Mouse (Mus musculus) megakaryocyte, adult 5-6 weeks (primary cell): ENCODE measurements around the gene Ankrd13a. TPM values are rescaled to one million over a fixed set of nuclear protein-coding genes. Genes with fewer than 3 reads are reported as not detected.

Experiments used
- ATAC-seq: 2 replicates; pipeline ENCODE4 v1.8.0; 2016; ENCODE audit warnings: mild to moderate bottlenecking, inconsistent platforms; ENCODE audit not compliant: poor library complexity, severe bottlenecking
- total RNA-seq, 2 experiments: library from RNA; stranded (forward) in 1 of 2; stranded (reverse) in 1 of 2; fragments of 153-499, 151-499 nt in 1 of 2; fragments of 221-1000, 200-1000 nt in 1 of 2; gene quantifications; 2 replicates each; pipeline versions ENCODE4 v1.2.3 to v1.2.4; 2015 to 2017

Ankrd13a gene
- total RNA-seq, 2 experiments from 2014 or later: 170 to 204 TPM

DNA sequence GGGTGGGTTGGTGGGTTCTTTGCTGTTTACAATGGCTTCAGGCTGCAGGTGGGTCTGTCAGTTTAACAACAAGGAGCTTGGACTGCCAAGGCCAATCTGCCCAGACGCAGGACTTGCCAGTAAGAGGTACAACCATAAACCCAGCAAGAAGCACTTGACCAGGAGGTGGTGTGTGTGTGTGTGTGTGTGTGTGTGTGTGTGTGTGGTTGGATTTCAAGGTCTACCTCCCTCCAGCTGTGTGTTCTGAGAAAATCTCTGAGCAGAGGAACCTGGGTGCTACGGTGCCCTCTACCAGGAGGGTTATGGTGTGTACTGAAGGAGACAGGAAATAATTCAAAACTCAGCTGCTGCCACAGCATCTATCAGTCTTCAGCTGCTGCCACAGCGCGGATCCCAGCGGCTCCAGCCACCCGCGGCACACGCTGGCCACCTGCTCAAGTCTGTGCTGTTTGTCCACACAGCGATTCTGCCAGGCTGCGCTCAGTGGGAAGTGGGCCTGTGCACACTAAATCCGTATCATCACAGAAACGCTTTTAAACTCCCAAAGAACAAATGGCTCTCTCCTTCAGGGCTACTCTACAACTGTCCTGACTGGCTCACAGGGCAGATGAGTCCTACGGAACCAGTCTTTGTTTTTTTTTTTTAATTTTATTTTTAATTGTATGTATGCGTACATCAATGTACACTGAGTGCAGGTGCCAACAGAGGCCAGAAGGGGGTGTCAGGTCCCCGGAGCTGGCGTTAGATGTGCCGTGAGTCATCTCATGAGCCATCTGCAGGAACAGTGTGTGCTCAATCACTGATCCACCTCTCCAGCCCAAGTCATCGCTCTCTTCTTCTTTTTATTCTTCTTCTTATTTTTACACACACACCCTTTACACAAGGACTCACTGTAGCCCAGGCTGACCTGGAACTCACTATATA, 9.4 kb upstream of the Ankrd13a start:
- no peak for ATAC-seq

GRCm38 (mm10) chr5:114766686-114767085, 7.8 kb upstream of the Ankrd13a start:
- ATAC-seq: no peak; the same call in 1 of the 2 replicates

GRCm38 (mm10) chr5:114767185-114767584, 7.3 kb upstream of the Ankrd13a start:
- no peak for ATAC-seq

DNA sequence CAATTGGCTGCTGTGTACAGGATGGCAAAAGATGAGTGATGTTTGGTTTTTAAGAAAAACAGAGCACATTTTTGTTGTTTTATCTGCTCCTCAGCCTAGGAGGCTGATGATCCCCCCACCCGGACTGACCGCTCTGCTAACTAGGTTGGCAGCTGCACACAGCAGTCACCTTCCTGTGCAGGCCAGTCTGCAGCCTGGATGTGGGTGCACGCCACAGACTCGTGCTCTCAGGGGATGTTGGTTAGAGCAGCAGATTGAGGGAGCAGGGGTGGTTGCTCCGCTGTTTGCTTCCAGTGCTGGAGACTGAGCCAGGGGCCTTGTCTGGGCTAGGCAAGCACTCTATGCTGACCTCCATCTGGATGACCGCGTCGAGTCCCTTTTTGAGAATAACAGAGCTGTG, 4.7 kb upstream of the Ankrd13a start:
- ATAC-seq: no peak

DNA sequence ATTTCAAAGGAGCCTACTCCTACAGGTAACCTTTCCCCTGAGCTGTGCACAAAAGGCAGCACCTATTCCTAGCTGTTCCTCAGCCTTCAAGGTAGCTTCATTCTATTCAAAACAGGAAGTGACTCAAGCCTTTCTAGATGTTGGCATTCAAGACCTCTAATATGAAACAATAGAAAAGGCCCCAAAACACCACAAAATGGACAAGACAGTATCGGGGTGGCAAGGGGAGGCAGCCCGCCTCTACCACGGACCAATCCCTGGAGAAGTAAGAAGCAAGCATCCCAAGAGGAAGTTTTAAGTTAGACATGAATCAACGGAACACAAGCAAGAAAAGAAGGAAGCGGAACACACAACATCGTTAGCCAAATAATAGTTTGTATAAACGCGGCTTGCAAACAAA, 2.7 kb upstream of the Ankrd13a start:
- ATAC-seq: no peak

GRCm38 (mm10) chr5:114772456-114773203, 1.8 kb upstream of the Ankrd13a start:
- peak; percentile 17; the same call in 1 of the 2 replicates for ATAC-seq

DNA sequence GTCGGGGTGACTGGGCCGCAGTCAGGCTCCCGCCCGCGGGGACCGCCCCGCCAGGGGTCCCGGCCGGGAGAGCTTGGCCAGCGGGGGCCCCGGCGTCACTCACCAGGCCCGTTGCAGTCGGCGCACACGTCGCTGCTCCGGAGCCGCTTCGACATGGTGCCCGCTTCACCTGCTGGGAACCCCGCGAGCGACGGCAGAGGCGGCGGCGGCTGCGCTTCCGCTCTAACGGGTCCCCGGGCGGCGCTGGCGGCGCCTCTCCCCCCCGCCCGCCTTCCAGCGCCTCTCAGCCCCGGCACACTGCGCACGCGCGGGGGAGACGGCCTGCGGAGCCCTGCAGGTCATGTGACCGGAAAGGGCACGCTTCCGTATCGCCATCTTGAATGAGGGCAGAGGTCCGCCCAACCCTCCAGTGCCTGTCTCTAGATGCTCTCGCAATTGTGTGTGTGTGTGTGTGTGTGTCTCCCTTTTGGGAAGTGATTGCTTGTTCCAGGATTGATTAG, 1.2 kb upstream of the Ankrd13a start:
- peak; percentile 62 for ATAC-seq

- ATAC-seq: no peak
Observed at GRCm38 (mm10) chr5:114773780-114774179, 697 bp upstream of the Ankrd13a start.

GRCm38 (mm10) chr5:114775056-114775979, 841 bp downstream of the Ankrd13a start, which contains the start of gene Git2:
TSS of gene Git2 (minus strand) at chr5:114775517.
- ATAC-seq: no peak

GRCm38 (mm10) chr5:114776174-114776573, 1.7 kb downstream of the Ankrd13a start:
- no peak for ATAC-seq

DNA sequence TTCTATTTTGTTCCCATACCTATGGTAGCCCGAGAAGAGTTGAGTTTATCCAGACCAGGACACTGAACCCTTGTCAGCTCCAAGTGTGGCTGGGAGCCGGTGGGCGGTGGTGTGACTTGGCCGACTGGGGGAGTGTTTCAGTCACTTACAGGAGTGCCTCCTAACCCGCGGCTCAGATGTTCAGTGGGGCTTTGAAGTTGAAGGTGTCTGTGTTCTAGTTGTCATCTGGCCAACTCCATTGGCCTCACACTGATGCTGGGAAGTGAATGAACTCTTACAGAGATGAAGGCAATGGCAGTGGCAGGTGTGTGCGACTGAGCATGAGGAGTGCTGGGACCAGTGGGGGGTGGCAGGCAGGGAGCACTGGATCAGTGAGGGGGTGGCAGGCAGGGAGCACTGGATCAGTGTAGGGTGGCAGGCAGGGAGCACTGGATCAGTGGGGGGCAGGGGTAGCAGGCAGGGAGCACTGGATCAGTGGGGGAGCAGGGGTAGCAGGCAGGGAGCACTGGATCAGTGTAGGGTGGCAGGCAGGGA, 5.5 kb downstream of the Ankrd13a start:
- ATAC-seq: no peak

- peak; percentile 45 for ATAC-seq
Observed at GRCm38 (mm10) chr5:114780912-114781311, 6.4 kb downstream of the Ankrd13a start.

DNA sequence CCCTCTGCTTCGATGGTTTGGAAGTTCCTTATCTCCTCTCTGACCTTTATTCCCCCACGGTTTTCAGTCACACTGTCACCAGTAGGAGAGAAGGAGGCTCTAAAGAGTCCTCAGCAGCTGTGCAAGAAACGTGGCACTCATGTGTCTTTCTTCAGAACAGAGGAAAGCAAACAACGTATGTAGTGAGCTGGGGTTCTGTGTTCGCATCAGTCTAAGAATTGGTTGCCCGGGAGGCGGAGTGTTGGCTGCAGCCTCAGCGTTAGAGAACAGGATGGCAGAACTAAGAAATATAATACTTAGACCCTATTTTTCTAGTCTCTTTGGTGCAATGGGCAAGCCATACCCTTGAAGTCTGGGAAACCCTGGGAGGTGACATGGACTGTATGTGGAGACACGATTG, 8.5 kb downstream of the Ankrd13a start:
- no peak for ATAC-seq

GRCm38 (mm10) chr5:114783405-114784163, 9.1 kb downstream of the Ankrd13a start:
- ATAC-seq: no peak

DNA sequence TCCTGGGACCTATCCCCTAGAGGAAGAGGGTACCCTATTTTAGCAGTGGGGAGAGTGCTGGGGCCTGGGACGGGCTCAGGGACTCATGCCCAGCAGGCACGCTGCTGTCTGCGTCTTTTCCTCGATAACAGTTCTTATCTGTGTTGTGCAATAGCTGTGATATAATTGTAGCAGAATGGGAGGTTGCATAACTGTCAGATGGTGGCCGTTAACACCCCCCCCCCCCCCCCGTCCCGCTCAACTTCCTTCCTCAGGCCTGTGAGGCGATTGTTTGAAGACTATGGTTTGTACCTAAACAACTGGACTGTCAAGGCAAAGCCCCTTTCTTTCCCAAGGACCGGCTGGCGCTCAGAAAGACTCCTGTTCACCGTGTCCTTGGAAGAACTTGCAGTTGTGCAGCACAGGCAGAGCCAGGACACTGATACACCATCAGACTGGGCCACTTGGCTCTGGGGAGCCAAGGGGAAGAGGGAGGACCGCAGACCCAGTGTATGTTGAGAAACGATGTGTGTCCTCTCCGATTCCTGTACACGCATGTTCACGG, 10.2 kb downstream of the Ankrd13a start:
- ATAC-seq: peak; percentile 72

DNA sequence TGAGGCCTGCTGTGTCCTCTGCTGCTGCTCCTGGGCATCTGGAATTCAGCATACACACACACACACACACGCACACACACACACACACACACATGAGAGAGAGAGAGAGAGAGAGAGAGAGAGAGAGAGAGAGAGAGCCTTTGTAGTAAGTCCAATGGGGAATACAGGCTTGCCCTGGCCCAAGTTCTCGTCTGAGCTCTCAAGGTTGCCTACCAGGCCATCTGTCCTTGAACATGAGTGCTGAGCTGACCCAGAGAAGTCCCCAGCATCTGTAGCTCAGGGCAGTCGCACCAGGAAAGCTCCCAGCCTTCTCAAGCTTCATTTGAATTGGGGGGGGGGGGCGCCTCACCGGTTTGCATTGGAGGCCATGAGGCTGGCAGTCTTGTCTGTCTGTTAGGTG, 10.7 kb downstream of the Ankrd13a start:
- ATAC-seq: no peak

- ATAC-seq: no peak
Observed at GRCm38 (mm10) chr5:114793317-114793716, 18.8 kb downstream of the Ankrd13a start.

DNA sequence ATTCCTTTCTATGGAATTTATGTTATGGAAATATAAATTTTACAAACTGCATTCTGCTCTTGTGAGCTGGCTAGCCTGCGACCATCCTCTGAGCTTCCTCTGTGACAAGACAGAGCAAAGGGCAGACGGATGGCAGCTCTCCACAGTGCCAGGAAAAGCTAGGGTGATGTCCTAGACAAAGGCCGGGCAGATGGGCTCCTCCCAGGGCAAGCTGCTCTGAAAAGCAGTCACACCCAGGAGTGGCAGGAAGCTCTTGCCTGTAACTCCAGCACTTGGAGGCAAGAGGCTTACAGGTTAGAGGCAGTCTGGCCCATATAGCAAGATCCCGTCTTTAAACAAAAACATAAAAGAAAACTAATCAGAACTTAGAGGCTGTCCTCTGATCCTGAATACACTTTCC, 20.1 kb downstream of the Ankrd13a start:
- no peak for ATAC-seq

DNA sequence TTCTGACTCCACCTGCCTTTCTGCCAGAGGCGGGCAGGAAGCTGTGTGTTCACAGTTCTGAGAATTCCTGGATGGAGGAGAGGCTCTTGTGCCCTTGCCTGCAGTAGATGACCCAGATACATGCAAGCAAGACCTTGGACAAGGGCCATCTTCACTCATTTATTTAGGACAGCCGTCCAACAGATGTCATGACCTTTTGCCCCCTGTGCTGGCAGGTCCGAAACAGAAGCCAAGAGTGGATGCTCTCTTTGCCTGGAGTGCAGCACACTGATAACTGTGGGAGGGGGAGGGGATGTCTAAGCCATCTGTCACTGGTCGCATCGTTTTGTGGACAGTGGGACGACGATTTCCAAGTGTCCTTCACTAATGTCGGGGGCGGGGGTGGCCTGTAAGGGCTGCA, 20.8 kb downstream of the Ankrd13a start:
- ATAC-seq: no peak
